Mouse (Mus musculus): ENCODE data around the gene Best2. TPM values are rescaled to one million over a fixed set of nuclear protein-coding genes. Genes with fewer than 3 reads are reported as not detected.

The Best2 gene
- 0.33 TPM in 1 of 2 replicates, not detected in the other for polyA plus RNA-seq (2012; rRNA removed)

GRCm38 (mm10) chr8:85014431-85014830 is at the start of gene Best2:
TSS of gene Best2 (minus strand) at chr8:85014531.
- DNase-seq (ENCODE audit: low read depth, low spot score): no peak
- 46% methylated on average over 2 of the region's 2 CpGs for WGBS

GRCm38 (mm10) chr8:85062603-85063002 is 48.3 kb upstream of the Best2 start:
- WGBS: 92% methylated on average over 4 of the region's 4 CpGs
- no peak for DNase-seq (ENCODE audit: low read depth, low spot score)

GRCm38 (mm10) chr8:85059879-85060616 is 45.7 kb upstream of the Best2 start, which contains the start of gene Fbxw9:
TSS of gene Fbxw9 (plus strand) at chr8:85060055.
- peak; percentile 84 for DNase-seq (ENCODE audit: low read depth, low spot score)
- under 1% methylated on average over 53 of the region's 53 CpGs for WGBS

DNA sequence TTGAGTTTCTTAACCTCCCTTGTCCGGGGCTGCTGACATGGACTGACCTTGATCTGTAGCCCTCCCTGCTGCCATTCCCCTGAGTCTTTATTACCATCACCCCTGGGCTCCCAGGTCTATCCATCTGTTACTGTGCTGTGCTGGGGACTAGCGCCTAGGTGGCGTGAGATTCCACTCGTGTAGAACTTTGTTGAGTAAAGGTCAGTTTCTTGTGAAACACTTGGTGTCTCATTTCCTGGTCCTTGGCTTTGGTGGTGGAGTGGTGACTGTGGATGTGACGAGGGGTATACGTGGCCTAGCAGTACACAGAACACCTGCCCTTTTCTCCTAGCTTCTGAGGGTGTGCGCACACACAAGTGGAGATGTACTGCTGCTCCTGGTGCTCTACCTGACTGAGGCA is 43.0 kb upstream of the Best2 start:
- WGBS: 64% methylated on average over 7 of the region's 7 CpGs
- DNase-seq (ENCODE audit: low read depth, low spot score): no peak

- WGBS: 87% methylated on average over 6 of the region's 6 CpGs
- DNase-seq (ENCODE audit: low read depth, low spot score): no peak
Measured at GRCm38 (mm10) chr8:85043619-85044018, 29.3 kb upstream of the Best2 start.

DNA sequence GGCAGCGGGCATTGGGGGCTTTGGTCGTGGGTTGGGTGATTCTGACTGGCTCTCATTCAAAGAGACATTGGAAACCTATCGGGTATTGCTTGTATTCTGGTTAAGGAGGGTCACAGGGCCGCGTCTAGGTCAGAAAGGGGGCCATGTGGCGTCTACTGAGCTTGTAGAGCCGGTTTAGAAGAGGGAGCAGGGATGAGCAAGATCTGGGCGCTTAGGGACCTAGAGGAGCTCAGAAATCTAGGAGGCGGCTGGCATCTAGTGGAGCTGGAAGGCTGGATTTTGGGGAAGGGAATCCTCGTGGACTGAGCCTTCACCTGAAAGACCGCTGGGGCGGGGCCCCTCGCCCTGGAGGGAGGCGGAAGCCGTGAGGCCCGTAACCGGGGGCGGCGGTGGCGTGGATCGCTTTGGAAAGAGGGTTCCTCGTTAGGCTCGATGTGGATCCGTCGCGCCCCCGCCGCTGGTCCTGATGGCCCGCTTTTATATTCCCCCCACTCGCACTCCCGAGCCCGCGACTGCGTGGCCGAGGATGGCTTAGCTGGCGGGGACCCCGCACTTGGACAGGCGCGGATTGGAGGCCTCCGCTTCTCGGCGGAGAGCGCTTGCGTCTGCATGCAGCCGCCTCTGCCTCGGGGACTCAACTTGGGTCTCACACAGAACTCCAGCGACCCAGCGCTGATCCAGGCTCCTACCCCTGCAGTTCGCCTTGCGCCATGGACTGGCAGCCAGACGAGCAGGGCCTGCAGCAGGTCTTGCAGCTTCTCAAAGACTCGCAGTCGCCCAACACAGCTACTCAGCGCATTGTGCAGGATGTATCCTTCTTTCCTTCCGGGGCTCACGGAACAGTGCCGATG is 23.6 kb upstream of the Best2 start:
- no peak for DNase-seq (ENCODE audit: low read depth, low spot score)
- 1% methylated on average over 57 of the region's 57 CpGs for WGBS

DNA sequence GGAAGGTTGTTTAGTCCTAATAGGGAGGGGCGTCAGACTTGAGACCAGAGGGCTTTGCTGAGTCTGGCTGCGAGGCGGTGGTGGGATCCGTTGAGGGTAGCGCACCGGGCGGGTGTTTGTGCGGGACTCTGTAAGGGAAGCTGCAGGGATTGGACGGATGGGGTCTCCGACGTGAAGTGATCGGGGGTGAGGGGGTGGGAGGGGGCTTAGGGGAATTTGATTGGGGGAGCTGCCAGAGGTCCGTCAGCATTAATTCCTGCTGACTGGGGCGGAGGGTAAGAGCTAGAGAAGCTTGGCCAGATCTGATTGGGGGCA is 23.0 kb upstream of the Best2 start:
- DNase-seq (ENCODE audit: low read depth, low spot score): no peak
- WGBS: 1% methylated on average over 14 of the region's 14 CpGs

DNA sequence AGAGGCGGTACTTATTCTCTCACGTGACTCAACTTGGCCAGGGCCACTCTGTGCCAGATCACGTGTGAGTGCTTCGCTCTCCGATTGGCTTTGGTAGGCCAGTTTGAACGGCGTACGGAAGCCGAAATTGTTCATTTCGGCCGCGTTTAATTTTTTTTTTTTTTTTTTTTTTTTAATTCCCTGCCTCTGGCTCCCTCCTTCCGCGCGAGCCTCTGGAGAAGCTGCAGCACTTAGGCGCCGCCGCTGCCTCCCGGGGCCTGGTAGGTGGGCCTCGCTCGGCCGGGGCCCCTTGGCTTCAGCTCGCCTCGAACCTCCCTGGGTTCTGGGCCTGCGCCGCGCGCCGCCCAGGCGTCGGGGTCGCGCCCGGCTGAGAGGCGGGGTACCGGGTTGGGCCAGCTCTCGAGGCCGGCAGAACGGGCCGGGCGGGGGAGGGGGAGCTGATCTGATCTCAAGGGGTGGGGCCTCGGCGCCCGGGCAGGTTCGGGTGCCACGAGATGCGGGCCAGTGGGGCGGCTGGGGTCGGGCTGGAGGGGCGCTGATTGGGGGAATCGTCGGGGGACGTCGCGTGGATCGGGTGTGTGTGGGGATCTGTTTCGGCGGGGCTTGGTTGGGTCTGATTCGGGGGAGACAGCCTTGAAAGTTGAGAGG is 22.5 kb upstream of the Best2 start, which contains the start of gene Tnpo2:
TSS of gene Tnpo2 (plus strand) at position 198 of the 648 bp plus-strand sequence.
- under 1% methylated on average over 59 of the region's 59 CpGs for WGBS
- DNase-seq (ENCODE audit: low read depth, low spot score): peak; percentile 95

GRCm38 (mm10) chr8:85036381-85036717 is 22.0 kb upstream of the Best2 start:
- DNase-seq (ENCODE audit: low read depth, low spot score): no peak
- 0% methylated on average over 9 of the region's 9 CpGs for WGBS

DNA sequence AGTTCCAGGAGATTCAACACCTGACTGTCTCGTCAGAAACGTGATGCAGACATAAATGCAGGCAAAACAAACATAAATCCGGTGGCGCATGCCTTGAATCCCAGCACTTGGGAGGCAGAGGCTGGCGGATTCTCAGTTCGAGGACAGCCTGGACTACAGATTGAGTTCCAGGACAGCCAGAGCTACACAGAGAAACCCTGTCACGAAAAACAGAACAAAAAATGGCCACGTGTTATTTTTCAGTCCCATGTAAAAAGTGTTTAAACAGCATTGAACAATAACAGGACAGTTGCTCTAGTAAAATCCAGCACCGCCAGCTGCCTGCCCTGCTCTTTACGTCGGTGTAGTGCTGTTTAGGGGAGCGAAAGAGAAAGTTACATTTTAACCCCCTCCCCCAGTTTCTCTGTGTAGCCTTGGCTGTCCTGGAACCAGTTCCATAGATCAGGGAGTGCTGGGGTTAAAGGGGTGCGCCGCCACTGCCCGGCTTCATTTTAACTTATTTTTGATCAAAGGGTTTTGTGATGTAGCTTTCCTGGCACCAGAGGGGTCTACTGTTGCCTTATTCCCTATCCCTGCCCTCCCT is 21.5 kb upstream of the Best2 start:
- no peak for DNase-seq (ENCODE audit: low read depth, low spot score)
- under 1% methylated on average over 15 of the region's 15 CpGs for WGBS

DNA sequence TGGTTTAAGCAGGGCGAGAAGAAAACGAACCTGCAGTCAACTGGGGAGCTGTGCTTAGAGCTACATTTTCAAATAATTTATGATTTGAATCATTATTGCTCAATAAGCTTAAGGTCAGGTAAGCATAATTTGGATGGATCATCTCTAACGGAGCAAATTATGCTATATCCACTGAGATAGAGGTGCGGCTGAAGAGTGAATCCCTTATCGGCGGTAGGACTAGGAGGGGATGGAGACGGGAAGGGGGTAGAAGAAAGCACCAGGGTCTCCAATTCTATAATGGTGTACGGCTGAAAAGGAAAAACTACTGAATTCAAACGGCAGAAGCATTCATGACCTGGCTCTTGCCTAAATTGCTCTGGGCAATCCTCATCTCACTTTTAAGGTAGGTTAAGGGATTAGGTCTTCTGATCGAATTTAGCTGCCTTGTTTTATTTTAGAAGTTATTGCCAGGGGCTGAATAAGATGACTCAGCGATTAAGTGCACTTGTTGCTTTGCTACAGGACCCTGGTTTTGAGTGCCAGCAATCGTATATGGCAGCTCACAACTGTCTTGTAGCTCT is 20.9 kb upstream of the Best2 start:
- no peak for DNase-seq (ENCODE audit: low read depth, low spot score)
- WGBS: 3% methylated on average over 12 of the region's 12 CpGs

DNA sequence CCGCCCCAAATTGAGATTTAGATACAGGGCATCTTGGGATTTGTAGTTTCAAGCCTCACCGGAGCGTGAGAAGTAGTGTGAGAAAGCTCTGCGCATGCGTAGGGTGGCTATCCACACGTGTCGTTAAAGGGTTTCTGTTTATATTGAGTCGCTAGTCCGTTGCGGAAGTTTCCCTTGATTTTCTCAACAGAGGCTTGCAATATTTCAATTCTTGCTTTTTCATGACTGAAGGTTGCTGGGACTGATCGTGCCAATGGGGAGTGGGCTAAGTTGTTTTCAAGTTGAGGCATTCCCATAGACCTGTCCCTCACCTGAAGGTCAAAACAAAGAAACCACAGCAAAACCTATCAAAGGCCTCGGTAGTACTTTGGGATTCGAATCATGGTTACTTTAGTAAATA is 20.4 kb upstream of the Best2 start:
- DNase-seq (ENCODE audit: low read depth, low spot score): no peak
- 3% methylated on average over 13 of the region's 13 CpGs for WGBS

GRCm38 (mm10) chr8:85033867-85034266 is 19.5 kb upstream of the Best2 start:
- no peak for DNase-seq (ENCODE audit: low read depth, low spot score)
- 59% methylated on average over 1 of the region's 1 CpGs for WGBS

DNA sequence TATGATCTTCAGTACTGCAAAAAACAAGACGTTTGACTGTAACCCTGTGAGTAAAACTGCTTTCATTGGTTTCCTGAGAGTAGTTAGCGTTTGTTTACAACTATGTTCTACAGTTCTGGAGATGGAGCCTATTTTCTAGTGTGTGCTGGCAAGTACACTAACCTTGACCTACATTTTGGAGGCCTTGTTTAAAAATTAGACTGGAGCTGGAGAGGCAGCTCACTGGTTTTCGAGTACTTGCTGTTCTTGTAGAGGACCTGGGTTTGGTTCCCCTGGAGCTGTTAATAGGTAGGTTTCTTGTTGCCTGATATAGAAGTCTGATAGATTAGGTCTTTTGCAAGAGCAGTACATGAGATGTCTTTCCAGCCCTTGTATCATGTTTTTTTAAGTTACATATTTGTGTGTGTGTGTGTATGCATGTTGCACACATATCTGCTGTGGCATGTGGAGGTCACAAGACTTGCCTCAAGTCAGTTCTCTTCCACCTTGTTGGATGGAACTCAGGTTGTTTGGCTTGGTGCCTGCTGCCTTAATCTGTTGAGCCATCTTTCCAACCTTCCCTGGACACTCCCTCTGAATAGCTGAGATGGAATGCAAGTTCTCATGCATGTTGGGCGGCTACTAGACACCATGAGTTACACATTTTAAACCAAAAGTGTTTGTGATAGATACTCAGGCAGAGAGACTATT is 18.4 kb upstream of the Best2 start:
- WGBS: 61% methylated on average over 4 of the region's 4 CpGs
- DNase-seq (ENCODE audit: low read depth, low spot score): no peak

GRCm38 (mm10) chr8:85029271-85029670 is 14.9 kb upstream of the Best2 start:
- no peak for DNase-seq (ENCODE audit: low read depth, low spot score)
- 74% methylated on average over 14 of the region's 14 CpGs for WGBS

GRCm38 (mm10) chr8:85027922-85028321 is 13.6 kb upstream of the Best2 start:
- 7% methylated on average over 2 of the region's 2 CpGs for WGBS
- DNase-seq (ENCODE audit: low read depth, low spot score): no peak

DNA sequence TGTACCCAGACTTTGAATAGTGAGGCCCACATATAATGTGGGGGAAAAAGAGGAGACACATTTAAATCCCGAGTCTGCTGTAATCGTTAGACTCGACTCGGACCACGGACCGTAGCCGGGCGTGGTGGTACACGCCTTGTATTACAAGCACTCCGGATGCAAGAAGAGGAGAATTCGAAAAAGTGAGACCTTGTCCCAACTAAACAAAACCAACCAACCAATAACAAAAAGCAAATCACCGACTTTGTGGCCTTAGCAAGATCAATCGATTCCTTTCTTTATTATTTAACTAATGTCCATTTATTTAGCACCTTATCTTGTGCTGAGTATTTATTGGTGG is 13.2 kb upstream of the Best2 start:
- 1% methylated on average over 13 of the region's 13 CpGs for WGBS
- no peak for DNase-seq (ENCODE audit: low read depth, low spot score)

DNA sequence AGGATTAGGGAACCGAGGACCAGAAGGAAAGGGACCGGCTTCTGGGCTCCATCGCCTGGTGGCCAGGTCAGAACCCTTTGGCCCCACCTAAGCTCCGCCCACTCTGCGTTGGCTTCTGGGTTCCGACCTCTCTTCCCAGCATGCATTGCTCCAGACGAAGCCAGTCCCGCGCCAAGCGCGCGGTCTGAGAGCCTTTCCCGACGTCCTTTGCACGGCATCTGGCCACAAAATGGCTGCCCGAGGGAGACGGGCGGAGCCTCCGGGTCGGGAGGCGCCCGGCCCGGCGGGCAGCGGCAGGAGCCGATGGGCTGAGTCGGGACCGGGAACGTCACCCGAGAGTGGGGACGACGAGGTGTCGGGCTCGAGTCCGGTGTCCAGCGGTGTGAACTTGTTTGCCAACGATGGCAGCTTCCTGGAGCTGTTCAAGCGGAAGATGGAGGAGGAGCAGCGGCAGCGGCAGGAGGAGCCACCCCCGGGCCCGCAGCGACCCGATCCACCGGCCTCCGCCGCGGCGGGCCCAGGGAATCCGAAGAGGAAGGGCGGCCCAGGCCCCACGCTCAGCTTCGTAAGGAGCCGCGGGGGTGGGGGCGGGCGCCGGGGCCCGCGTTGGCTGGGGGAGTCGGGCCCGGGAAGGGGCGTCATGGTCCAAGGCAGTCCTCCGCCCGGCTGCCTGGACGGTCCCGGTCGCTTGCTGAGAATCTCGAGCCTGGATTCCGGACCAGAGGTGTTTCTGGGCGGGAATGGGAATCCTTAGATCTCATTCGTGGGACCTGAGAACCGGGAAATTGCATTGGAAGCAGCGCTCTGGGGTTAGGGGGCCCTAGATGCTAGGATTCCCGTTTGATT is 12.6 kb upstream of the Best2 start, which contains the start of gene Trir:
TSS of gene Trir (plus strand) at position 154 of the 846 bp plus-strand sequence.
- WGBS: under 1% methylated on average over 74 of the region's 75 CpGs
- DNase-seq (ENCODE audit: low read depth, low spot score): peak; percentile 96

All from large intestine, adult 2 months (tissue).